Mouse (Mus musculus) forelimb bud, embryonic 11.5 days (tissue): ENCODE results near the gene Pnpla2.

Source experiments
- DNase-seq: peaks from one replicate; pipeline ENCODE4 v3.0.0-alpha.2; 2012; ENCODE audit warnings: low read depth, low spot score

Gene Pnpla2

DNA sequence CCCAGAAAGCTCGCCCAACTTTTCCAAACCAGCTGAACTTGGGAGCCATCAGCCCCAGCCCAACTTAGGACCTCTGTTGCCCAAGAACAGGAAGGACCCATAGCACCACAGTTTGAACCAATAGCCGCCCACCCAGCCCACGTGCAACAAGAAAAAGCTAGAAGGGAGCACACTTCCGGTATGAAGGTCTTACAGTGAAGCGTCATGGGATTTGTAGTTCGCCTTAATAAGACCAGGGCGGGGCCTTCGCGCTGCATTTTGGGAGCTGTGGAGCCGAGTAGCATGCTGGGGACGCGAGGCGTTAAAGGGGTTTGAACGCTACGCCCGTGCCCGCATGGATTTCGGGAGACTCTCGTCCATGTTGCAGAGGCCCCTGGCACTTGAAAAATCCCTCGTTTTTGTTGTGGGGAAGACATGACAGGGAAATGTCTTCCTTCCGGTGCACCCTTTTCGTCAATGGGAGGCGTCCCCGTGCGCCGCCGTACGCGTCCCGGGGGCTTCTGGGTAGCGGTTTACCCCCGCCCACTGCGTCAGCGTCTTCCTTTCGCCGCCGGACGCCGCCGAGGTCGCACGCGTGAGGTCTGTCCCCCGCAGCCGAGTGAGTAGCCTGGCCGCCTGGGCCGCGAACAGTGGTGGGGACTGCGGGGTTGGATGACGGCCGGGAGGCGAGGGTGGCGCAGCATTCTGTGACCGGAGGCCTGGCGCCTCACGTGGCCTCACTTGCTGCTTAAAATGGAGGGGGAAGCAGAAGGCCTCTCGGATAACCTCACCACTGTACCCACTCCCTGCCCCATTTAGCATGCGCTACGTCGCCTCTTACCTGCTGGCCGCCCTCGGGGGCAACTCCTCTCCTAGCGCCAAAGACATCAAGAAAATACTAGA is 7.6 kb upstream of the Pnpla2 start, which contains the start of gene Rplp2:
Gene Rplp2 (plus strand): TSS at position 261 of the 882 bp plus-strand sequence.
- peak; percentile 92 for DNase-seq

DNA sequence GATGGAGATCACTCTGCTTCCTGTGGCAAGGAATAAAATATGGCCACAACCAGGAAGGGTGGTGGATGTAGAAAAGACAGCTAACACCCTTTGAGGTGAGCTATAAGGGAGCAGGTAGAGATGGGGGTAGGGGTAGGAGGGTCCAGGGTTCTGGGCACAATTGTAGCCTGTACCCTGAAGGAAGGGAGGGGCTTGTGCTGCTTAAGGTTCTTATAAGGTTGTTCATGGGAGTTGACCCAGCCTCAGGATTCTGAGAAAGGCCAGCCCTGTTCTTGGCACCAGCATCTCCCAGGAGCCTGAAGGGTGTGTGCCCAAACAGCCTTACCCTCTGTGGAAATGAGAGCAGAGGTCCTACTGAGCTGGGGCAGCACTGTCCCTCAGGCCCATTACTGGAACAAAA is 3.1 kb upstream of the Pnpla2 start:
- no peak for DNase-seq

DNA sequence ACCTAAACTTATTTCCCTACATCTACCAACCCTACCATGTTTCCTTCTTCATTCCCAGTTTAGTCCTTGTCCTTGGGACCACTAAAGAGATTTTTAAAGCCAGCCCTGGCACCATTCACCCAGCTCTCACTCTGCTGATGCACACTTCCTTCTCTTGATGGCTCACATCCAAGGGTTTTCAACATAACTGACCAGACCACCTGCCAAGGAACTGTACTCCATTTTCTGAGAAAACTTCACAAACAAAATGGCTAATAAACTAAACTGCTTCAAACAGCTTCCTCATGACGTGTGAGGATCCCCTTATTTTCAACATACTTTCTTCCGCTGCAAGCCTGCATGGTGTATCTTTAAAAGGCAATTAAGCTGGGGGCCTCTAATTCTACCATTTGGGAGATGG is 1.4 kb upstream of the Pnpla2 start:
- no peak for DNase-seq

DNA sequence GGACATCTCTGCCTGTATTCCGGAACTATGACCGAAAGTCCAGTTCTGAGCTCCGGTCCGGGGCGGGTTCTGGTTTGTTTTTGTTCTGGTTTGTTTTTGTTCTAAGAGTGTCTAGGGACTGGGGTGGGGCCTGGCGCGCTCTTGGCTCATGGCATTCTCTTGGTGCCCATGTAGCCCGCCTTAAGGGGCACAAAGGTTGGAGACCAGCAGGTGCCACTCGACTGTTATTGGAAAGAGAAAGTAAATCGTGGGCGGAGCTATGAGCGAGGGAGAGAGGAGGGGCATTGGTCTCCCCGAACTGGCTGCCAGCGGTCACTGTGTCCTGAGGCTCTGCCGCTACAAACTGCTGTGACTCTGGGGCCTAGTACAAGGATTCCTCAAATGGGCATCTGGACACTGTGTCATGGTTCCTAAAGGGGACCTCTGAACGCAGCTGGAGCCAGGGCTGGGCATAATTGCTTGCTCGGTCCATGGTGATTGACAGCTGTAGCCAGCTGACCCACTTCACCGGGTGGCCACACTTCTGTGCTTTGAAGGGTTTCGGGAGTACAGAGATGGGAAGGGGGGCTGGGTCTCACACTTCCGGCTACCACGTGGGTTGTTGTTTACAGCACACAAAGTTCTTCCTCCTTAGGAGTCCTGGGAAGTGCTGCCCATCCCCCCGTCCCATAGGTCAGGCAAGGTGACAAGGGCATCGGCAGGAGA is 764 bp downstream of the Pnpla2 start:
- DNase-seq: no peak

DNA sequence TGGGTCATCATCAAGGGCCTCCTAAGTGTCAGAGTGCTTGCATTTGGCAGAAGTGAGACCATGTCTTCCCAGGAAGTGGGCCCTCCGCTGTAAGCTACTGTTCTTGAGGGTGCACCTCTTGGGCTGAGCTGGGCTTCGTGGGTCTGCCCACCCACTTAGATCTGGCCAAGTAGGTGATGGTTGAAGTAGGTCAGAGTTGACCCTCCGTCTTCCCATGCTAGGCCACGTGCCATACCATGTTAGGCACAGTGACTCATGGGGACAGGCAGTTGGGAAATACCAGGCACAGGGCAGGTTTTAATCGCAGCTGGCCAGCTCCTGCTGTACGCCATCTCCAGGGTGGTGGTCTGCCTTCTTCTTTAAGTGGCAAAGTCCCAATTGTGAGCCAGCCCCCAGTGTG is 1.7 kb downstream of the Pnpla2 start:
- no peak for DNase-seq

DNA sequence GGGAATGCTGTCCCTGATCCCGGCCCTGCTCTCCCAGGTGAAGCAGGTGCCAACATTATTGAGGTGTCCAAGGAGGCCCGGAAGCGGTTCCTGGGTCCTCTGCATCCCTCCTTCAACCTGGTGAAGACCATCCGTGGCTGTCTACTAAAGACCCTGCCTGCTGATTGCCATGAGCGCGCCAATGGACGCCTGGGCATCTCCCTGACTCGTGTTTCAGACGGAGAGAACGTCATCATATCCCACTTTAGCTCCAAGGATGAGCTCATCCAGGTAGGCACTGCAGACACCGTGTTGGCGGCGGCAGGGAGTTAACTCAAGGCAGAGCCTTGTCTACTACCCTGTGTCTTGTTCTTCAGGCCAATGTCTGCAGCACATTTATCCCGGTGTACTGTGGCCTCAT is 2.2 kb downstream of the Pnpla2 start:
- DNase-seq: no peak

DNA sequence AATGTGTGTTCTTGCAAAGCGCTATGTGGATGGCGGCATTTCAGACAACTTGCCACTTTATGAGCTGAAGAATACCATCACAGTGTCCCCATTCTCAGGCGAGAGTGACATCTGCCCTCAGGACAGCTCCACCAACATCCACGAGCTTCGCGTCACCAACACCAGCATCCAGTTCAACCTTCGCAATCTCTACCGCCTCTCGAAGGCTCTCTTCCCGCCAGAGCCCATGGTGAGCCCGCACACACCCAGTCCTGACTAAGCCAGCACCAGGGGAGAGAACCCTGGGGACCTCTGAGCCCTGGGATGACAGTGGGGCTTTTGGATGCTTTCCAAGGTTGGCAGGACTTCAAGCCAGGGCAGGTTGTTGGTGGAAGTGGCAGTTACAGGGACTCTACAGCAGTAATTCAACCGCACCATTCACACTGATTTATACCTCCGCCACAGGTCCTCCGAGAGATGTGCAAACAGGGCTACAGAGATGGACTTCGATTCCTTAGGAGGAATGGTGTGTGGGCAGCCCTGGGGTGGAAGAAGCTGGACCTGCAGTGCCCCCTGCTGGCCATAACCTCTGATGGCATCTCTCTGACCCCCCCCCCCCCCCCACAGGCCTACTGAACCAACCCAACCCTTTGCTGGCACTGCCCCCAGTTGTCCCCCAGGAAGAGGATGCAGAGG is 3.1 kb downstream of the Pnpla2 start:
- no peak for DNase-seq

DNA sequence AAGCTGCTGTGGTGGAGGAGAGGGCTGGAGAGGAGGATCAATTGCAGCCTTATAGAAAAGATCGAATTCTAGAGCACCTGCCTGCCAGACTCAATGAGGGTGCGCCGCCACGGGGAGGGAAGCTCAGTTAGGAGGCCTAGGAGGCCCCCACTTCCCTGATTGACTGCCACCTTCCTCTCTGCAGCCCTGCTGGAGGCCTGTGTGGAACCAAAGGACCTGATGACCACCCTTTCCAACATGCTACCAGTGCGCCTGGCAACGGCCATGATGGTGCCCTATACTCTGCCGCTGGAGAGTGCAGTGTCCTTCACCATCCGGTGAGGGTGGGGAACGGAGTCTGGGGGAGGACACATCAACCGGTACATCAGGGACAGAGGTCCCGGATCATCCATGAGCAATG is 3.7 kb downstream of the Pnpla2 start:
- no peak for DNase-seq

DNA sequence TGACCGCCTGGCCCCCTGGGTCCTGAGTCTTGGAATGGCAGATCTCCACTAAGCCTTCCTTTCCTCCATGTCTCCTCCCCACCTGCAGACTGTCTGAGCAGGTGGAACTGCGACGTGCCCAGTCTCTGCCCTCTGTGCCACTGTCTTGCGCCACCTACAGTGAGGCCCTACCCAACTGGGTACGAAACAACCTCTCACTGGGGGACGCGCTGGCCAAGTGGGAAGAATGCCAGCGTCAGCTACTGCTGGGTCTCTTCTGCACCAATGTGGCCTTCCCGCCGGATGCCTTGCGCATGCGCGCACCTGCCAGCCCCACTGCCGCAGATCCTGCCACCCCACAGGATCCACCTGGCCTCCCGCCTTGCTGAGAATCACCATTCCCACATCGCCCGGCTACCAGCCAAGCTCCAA is 4.3 kb downstream of the Pnpla2 start:
- no peak for DNase-seq

DNA sequence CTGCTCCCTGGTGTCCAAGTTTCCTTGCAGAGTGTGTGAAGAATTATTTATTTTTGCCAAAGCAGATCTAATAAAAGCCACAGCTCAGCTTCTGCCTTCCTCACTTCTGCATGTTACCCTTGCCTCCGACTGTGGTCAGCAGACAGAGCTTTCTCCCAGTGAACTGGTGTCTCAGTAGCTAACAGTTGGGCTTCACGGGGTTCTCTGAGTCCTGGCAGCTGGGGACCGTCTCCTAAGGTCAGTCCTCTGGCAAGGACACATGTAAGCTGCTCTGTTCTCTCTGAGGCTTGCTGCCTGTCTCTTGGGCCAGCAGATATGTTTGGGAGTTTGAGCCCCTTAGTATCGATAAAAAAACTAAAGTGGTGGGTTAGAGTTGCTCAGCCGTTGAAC is 5.0 kb downstream of the Pnpla2 start:
- DNase-seq: no peak

DNA sequence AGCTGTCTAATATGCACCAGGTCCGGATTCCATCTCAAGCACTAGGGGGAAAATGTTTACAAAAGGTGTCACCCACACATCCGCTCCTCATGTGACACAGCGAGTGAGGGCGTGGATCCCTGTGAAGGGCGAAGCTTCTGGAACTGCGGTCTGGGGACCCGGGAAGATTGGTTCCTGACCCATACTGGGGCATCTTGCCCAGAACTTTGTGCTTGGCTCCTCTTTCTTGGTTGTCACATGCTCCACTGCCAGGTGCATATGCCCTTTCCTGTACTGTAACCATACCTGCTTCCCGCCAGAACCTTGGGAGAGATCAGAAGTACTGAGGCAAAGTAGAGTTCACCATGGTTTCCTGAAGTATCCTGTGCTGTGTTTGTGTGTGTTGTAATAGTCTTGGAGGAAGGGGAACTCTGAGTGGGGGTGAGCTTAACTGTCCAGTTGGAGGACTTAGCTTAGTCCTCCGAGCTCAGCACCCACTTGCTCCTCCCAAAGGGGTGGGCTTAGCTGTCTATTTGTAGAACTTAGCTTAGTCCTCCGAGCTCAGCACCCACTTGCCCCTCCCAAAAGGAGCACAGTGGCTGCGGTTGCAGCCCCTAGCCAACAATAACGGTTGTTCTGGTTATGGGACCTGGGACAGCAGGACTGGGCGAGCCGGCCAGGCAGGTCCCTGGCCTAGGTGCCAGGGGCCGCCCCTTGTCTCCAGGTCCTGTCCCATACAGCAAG is 5.6 kb downstream of the Pnpla2 start, which contains the start of gene Cracr2b:
Gene Cracr2b (plus strand): TSS at position 704 of the 723 bp plus-strand sequence.
- DNase-seq: no peak

DNA sequence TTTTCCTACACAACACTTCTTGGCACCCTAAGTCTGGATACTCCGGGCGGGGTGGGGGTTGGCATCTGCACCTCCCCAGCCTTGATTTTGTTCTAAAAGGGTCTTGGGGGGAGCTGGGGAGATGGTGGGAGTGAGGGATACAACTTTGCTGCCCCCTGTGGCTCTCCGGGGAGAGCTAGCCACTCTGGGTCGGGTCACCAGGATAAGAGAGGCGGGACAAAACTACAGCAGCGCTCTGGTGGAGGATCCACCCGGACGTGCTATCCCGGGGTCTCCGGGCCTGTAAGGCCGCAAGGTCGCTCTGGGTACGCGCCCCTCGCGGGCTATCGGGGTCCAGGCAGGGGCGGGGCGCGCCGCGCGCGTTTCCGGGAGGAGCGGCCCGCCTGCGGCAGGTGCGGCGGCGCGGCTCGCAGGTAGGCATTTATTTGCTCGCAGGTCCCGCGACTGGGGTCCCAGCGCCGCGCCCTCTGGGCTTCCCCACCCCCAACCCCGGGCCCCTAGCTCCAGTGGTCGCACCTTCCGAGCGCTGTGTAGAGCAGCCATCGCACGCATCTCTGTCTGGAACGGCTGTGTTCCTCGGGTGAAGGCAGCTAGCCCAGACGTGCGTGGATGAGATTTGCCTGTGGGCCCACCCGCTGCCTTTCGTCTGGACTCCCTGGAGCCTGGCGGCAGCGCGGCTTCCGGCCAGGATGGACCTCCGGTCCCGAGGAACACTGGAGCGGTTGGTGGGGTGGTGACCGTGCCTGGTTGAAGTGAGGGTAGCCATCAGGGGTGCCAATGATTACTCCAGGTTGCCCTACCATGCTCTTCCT is 6.7 kb downstream of the Pnpla2 start:
- DNase-seq: no peak

DNA sequence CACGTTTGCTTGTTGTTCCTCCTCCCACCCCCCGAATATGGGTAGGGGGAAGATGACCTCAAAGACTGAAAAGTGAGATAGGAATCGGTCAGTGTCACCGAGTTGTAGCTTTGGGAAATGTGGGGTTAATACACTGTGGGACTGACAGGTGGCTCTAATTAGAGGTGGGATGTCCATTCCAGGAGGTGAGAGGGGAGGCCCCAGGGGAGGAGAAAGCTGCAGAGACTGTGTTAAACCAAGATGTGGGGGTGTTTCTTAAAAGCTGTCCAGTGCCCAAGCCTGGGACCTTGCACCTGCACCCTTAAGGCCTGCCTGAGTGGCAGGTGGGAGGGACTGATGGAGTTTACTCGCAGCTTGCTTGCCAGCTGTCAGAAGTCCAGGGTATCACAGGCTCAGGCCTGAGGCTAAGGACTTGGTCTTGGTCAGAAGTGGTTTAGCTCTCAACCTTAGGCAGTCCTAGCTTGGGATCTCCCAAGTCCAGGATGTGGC is 7.4 kb downstream of the Pnpla2 start:
- no peak for DNase-seq

DNA sequence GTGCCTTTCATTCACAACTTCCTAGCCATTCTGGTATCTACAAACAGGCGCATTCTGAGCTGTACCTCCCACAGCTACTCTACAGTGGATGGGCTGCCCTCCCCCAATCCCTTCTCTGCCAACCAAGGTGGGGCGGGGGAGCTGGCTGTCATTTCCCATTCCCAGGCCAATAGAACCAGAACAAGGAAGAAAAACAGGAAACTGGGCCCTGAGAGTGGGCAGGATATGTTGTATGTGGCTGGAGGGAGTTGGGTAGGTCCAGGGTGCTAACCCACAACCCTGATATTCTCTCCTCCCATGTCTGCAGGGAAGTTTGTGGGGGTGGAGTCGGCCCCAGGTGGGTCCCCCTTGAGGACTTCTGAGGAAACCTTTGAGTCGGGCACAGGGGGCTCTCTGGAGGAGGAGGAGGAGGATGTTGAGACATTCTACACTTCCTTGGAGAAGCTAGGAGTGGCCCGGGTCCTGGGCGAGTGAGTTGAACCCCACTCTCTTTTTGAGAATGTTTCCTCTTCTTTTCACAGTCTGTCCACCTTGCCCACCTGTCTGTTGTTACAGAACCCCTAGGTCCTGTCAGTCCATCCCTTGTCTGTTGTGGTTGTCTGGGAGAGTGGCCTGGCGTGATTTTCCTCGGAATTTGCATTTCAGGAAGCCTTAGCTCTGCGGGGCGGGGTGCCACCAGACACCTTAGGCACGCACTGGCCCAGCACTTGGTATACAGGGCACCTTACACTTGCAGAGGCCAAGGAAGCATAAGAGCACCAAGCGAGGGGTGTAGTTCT is 9.0 kb downstream of the Pnpla2 start:
- DNase-seq: no peak

DNA sequence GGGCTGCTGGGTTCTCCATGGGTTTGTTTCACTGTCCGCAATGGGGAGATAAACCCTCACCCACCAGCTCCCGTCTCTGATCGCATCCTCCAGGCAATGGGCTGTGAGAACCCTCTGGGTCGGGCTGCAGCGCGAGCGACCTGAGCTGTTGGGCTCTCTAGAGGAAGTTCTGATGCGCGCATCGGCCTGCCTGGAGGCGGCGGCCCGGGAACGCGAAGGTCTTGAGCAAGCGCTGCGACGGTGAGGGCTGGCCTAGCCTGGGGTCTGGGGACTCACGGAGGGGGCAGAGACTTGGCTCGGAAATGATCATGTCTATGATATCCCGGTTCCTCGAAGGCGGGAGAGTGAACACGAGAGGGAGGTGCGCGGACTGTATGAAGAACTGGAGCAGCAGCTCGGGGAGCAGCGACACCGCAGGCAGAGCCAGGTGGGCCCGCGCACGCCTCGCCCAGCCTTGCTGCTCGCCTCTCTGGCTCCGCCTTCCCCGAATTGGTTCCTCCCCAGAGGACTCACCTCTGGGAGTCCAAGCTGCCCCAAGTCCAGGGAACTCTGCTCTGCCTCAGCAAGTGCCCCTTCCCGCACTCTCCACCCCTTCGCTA is 9.7 kb downstream of the Pnpla2 start:
- DNase-seq: no peak

DNA sequence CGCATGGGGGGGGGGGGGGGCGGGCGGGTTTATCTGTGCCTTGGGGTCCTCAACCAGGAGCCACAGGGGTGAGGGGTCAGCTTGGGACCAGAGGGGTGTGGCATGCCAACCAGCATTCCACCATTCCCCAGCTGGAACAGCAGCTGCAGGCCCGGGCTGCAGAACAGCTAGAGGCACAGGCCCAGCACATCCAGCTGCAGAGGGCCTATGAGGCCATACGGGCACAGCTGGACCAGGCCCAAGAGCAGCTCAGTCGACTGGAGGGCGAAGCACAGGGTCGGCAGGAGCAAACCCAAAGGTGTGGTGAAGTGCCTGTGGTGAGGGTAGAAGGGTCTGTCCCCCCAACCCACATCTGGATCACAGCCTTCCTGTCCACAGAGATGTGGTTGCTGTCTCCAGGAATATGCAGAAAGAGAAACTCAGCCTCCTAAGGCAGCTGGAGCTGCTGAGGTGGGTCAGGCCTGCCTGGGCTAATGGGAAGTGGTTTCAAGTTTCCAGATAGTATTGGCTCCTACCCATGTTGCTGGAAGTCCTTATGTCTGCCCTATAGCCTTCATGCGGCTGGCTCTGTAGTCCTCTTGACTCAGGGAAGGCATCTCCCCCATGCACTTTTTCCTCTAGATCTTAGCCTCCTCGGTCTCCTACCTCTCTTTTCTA is 10.5 kb downstream of the Pnpla2 start:
- DNase-seq: no peak

DNA sequence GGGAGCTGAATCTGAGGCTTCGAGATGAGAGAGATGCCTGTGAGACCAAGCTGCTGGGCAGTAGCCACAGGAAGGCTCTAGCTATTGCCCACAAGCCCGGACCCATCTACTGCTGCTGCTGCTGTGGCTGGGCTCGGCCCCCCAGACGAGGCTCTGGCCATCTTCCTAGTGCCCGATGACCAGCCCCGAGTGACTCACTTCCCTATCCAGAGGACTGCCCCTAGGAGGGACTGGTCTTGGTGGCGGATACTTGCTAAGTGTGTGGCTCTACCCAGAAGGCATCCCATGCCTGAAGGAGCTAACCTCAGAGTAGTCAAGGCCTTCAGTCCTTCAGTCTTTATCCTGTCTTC is 11.0 kb downstream of the Pnpla2 start:
- no peak for DNase-seq

DNA sequence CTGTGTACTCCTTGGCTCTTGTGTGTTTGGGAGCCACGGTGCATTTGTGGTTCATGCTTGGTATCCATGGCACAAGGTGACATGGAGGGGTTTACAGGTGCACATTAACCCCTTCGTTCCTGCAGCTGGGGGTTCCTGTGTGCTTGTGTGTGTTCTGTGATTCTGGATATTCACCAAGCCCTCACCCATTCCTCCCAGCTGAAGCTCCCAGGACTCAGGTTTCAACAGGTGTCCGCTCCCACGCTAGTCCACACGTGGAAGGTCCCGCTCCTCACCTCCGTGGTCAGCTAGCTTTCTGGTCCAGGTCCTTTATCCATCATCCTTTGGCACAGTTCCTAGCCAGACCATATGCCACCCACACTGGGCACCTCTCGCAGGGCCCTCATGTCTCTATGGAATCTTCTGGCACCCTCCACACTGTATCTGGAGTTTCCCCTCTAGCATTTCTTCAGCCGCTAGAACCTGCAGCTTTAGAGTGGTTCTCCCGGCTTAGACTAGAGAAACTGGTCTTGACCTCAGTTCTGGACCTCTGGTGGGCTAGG is 11.7 kb downstream of the Pnpla2 start:
- DNase-seq: no peak
